In genomic region chr13:56671206-56671605, GRCm38 (mm10) we compare ENCODE assay signal across 13 mouse cellular contexts. TPM values are rescaled to one million over a fixed set of nuclear protein-coding genes. Genes with fewer than 3 reads are reported as not detected.
DNase-seq lines count a peak whose midpoint lies in the region; ATAC-seq and TF ChIP-seq lines count a peak whose summit lies in the region.
"Had no signal": no experiment of that assay in that cellular context is flagged by ENCODE, and none has a peak within 500 bp of the region (broad histone marks: within the 10 kb centered on the region; RNA-seq: fewer than 3 reads in every experiment).

No protein-coding gene starts in this region.

- no peak overlapping the region for H3K9ac ChIP-seq in stomach, embryonic 15.5 days
- no peak overlapping the region for H3K9ac ChIP-seq in midbrain, embryonic 11.5 days (ENCODE audit: low read length)
- H3K9ac ChIP-seq in midbrain, postnatal 0 days (replicated peaks; ENCODE audit: low read length, poor library complexity, severe bottlenecking), result no peak overlapping the region
- H3K9ac ChIP-seq: limb, embryonic 15.5 days; neural tube, embryonic 13.5 days had no signal

- no peak for TF ChIP-seq CTCF in gastrocnemius, adult 2 months (IDR thresholded peaks at IDR 0.05)
- TF ChIP-seq CTCF in midbrain, postnatal 0 days (IDR thresholded peaks at IDR 0.05), result no peak

- no peak overlapping the region for H3K4me2 ChIP-seq in stomach, embryonic 15.5 days
- no peak overlapping the region for H3K4me2 ChIP-seq in midbrain, embryonic 11.5 days
- no peak overlapping the region for H3K4me2 ChIP-seq in midbrain, postnatal 0 days (ENCODE audit: low read depth, low read length, poor library complexity, severe bottlenecking)
- H3K4me2 ChIP-seq: limb, embryonic 15.5 days; neural tube, embryonic 13.5 days had no signal

- H3K27ac ChIP-seq in gastrocnemius, adult 2 months, result no peak overlapping the region
- no peak overlapping the region for H3K27ac ChIP-seq in stomach, embryonic 15.5 days
- no peak overlapping the region for H3K27ac ChIP-seq in midbrain, embryonic 11.5 days (ENCODE audit: low read depth, low read length)
- H3K27ac ChIP-seq in midbrain, postnatal 0 days (ENCODE audit: low read depth, low read length), result no peak overlapping the region
- H3K27ac ChIP-seq: limb, embryonic 15.5 days; neural tube, embryonic 13.5 days had no signal

- peak; percentile 65; the same call in 1 of the 2 replicates for ATAC-seq in stomach, embryonic 15.5 days (ENCODE audit: insufficient read depth, low FRiP score, low read depth)
- ATAC-seq in midbrain, embryonic 11.5 days (ENCODE audit: low FRiP score), result no peak
- ATAC-seq in midbrain, postnatal 0 days (ENCODE audit: low FRiP score), result no peak
- ATAC-seq: Patski had no signal

- no peaks in the 10 kb centered on the region for H3K4me1 ChIP-seq in stomach, embryonic 15.5 days
- no peaks in the 10 kb centered on the region for H3K4me1 ChIP-seq in midbrain, embryonic 11.5 days (ENCODE audit: control insufficient read depth, insufficient read depth, low read length)
- 0 out of 2 replicates have a peak, but pooled peaks cover 4% of the 10 kb centered on the region for H3K4me1 ChIP-seq in midbrain, postnatal 0 days (ENCODE audit: insufficient read depth, low read length)
- H3K4me1 ChIP-seq: neural tube, embryonic 13.5 days had no signal

- WGBS in stomach, embryonic 15.5 days, result 46% methylated on average over 11 of the region's 11 CpGs
- 68% methylated on average over 11 of the region's 11 CpGs for WGBS in midbrain, embryonic 11.5 days
- WGBS in midbrain, postnatal 0 days, result 62% methylated on average over 11 of the region's 11 CpGs

- intact Hi-C loops in gastrocnemius, postnatal 14 days (cut with DNase I; ENCODE audit: low total_unique reads), result loop anchor here (10.0 kb wide), 1 partner anchor 1214 kb away; no protein-coding TSS in a partner anchor
- intact Hi-C loops in gastrocnemius, adult 2 months (cut with DNase I), result no loop called here
- intact Hi-C loops in left cerebral cortex, postnatal 4 days (cut with DNase I), result no loop called here

- no peak overlapping the region for H3K4me3 ChIP-seq in gastrocnemius, adult 2 months
- no peak overlapping the region for H3K4me3 ChIP-seq in stomach, embryonic 15.5 days (replicated peaks)
- no peak overlapping the region for H3K4me3 ChIP-seq in midbrain, embryonic 11.5 days (ENCODE audit: low read depth, low read length)
- no peak overlapping the region for H3K4me3 ChIP-seq in midbrain, postnatal 0 days (ENCODE audit: low read depth, low read length)
- H3K4me3 ChIP-seq: limb, embryonic 15.5 days; neural tube, embryonic 13.5 days had no signal

- peak; percentile 46 for DNase-seq in gastrocnemius, postnatal 14 days
- DNase-seq in gastrocnemius, adult 2 months, result no peak
- DNase-seq in ovary, adult 18-20 months (ENCODE audit: low spot score), result peak; percentile 17
- DNase-seq in ovary, postnatal 14 days (ENCODE audit: low spot score), result no peak
- peak; percentile 43 for DNase-seq in left cerebral cortex, postnatal 4 days
- no peak for DNase-seq in midbrain, embryonic 11.5 days (ENCODE audit: low spot score, missing footprints)
- DNase-seq in midbrain, postnatal 0 days (ENCODE audit: low spot score), result no peak
- DNase-seq: adrenal gland, postnatal 14 days; thymus, postnatal 4 days had no signal

- H3K9me3 ChIP-seq in stomach, embryonic 15.5 days, result no peaks in the 10 kb centered on the region
- H3K9me3 ChIP-seq in midbrain, embryonic 11.5 days (ENCODE audit: control insufficient read depth, low read length), result no peaks in the 10 kb centered on the region
- H3K9me3 ChIP-seq in midbrain, postnatal 0 days (ENCODE audit: low read length), result no peaks in the 10 kb centered on the region
- H3K9me3 ChIP-seq: limb, embryonic 15.5 days; neural tube, embryonic 13.5 days had no signal

- H3K27me3 ChIP-seq in stomach, embryonic 15.5 days (replicated peaks), result no peaks in the 10 kb centered on the region
- H3K27me3 ChIP-seq in midbrain, embryonic 11.5 days (ENCODE audit: control insufficient read depth, insufficient read depth, low read length), result no peaks in the 10 kb centered on the region
- no peaks in the 10 kb centered on the region for H3K27me3 ChIP-seq in midbrain, postnatal 0 days (ENCODE audit: insufficient read depth, low read length)
- H3K27me3 ChIP-seq: limb, embryonic 15.5 days; neural tube, embryonic 13.5 days; Patski had no signal

- no peaks in the 10 kb centered on the region for H3K36me3 ChIP-seq in stomach, embryonic 15.5 days
- H3K36me3 ChIP-seq in midbrain, embryonic 11.5 days (ENCODE audit: control insufficient read depth, insufficient read depth, low read length), result no peaks in the 10 kb centered on the region
- H3K36me3 ChIP-seq in midbrain, postnatal 0 days (ENCODE audit: insufficient read depth, low read length), result no peaks in the 10 kb centered on the region
- H3K36me3 ChIP-seq: limb, embryonic 15.5 days; neural tube, embryonic 13.5 days had no signal

RNA-seq across cellular contexts. Expression of gene Smad5, which starts 31.6 kb away (rescaled TPM):
- total RNA-seq in gastrocnemius, postnatal 14 days (2021), result 10 to 100 TPM; 21.5 to 24.5 TPM
- total RNA-seq in gastrocnemius, adult 2 months (2021), result 10 to 100 TPM; 24.4 to 24.5 TPM
- 10 to 100 TPM; 36.0 to 41.9 TPM for total RNA-seq in left cerebral cortex, postnatal 4 days (2021)
- 23.5 and 25.6 TPM in 2 replicates for polyA plus RNA-seq in stomach, embryonic 15.5 days (2015; fragmentation: Nextera tagmentation; extraction: Ambion mirVana)
- polyA plus RNA-seq in midbrain, embryonic 11.5 days (2014; fragmentation: Nextera tagmentation; extraction: Ambion mirVana), result 43.4 and 45.4 TPM in 2 replicates
- 37.4 and 40.6 TPM in 2 replicates for total RNA-seq in midbrain, postnatal 0 days (2014; rRNA removed)
- 10.7 and 14.8 TPM in 2 replicates for polyA plus RNA-seq in midbrain, postnatal 0 days (2015; fragmentation: Nextera tagmentation; extraction: Ambion mirVana)

Comparison
In these comparisons a context has a peak if more than half of its experiments do, and no peak if none do; other contexts are left out.
1. DNase-seq: peak in gastrocnemius, postnatal 14 days (single experiment), ovary, adult 18-20 months (single experiment) and left cerebral cortex, postnatal 4 days (single experiment); none in gastrocnemius, adult 2 months (single experiment), ovary, postnatal 14 days (single experiment), midbrain, embryonic 11.5 days (single experiment) and midbrain, postnatal 0 days (single experiment).